Mouse (Mus musculus) liver, adult 2 months (tissue): ENCODE data around the gene Rnf181.

Source experiments
- CTCF ChIP-seq: fragments of 200-500 bp; IDR thresholded peaks from 2 replicates; pipeline ENCODE4 v1.5.1; 2011; ENCODE audit warnings: low read depth, low read length, control low read depth
- POLR2A ChIP-seq: fragments of 200-500 bp; IDR thresholded peaks from 2 replicates; pipeline ENCODE4 v1.6.1; 2011; ENCODE audit warnings: low read length, control low read depth; ENCODE audit not compliant: insufficient read depth; ENCODE audit errors: extremely low read depth

DNA sequence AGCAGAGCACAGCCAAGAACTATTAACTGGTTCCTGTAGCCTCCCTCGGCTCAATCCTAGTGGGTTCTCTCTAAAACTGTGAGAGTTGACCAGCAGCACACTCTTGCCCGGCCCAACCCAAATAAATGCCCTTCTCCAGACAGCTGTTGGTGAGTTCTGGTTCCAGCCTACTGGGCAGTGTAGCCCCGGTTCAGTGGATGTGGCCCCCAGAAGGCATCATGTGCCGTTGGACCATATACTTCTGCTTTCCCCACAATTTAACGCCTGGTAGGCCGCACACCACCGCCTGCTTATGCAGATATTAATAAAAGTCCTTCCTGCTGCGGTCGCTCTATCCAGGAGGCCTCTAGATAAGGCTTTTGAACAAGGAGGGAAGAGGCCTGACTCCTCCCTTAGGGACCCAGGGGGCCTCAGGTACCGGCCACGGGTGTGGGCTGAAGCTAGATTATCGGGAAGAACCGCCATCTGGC lies 22.8 kb upstream of the Rnf181 start:
- TF ChIP-seq POLR2A (no peak), CTCF (no peak)
